Mouse (Mus musculus) frontal cortex, postnatal 10 days (tissue): Measurements from ENCODE around the gene Sec16a.
"Not testable (repeated sequence)": the region's sequence is repeated elsewhere in the genome, so short reads cannot be mapped to it uniquely, and the experiment has no call there.

Experiments used
- DNase-seq, 2 experiments: peaks; one replicate each; pipeline ENCODE4 v3.0.0; 2022; ENCODE audit warnings: low spot score in 2 of 2, mixed read lengths in 1 of 2

Sec16a gene

DNA sequence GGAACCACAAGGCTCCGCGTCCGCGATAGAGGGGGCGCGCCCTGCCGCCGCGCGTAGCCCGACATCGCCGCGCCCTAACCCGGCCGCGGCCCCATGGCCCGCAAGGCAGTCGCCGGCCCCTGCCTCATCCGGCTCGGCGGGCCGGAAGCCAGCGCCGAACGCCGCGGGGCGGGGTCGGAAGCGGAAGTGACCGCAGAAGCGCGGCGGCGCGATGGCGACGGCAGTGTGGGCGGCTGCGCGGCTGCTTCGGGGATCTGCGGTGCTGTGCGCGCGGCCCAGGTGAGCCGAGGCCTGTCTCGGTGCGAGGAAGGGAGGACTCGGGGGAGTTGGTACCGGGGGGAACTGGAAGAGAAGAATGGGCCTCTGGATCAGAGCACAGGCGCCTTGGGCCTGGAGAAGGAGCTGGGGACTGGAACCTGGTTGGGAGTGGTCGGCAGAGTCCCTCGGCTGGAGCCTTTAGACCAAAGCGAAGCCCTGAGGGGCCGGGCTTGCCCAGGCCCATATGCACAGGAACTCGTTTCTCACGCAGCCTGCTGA lies 55.8 kb downstream of the Sec16a start, which contains the start of the genes Entr1 and Pmpca:
Entr1 (minus strand) TSS at position 163 of the 537 bp plus-strand sequence.
Pmpca (plus strand) TSS at position 186 of the 537 bp plus-strand sequence.
- peak; percentile 63 to 86 for DNase-seq

DNA sequence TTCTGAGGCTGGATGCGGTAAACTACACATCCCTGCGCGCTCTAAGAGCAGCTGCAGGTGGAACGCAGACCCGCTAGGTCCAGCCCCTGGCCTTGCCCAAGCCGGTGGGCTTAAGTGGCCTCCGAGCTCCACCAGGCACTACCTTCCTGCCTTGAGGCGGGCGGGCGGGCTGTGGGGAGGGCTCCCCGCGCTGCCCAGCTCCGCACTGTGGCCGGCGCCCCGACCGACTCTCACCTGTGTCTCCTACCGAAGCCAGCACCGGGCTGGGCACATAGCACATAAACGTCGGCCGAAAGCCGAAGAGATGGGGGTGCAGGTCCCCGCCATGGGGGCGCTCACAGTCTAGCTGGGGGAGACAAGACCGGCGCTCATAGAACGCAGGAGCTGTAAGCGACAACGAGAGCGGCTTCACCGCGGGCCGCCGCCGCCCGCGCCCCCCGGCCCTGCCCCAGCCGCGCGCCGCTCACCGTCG lies 56.3 kb downstream of the Sec16a start:
- DNase-seq: peak in 1 of 2 experiments; percentile 32

DNA sequence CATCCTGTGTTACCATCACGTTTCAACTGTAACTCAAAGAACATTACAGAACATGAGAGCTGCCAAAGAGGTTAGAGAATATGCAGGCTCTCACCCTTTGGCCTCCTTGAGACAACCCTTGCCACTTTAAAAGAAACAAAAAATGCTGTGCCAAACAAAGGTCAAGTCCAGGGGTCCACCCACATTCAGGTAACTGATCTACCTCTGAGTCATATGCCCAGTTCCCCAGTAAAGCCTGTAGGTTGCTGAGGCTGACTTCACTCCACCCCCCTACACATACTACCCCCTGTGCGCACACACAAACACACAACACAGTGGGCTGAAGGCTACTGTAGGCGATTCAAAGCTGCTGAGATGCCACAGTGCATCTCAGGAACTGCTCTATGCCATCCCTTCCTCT lies 57.3 kb downstream of the Sec16a start:
- no peak for DNase-seq

DNA sequence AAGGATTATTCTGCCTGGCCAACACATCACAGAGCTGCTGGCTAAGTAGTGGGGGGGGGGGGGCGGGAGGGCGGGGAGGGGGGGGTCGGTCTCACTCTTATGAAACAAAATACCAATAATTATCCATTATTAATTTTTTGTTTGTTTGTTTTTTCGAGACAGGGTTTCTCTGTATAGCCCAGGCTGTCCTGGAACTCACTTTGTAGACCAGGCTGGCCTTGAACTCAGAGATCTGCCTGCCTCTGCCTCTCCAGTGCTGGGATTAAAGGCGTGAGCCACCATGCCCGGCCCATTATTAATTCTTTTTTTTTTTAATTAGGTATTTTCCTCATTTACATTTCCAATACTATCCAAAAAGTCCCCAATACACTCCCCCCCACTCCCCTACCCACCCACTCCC lies 64.1 kb downstream of the Sec16a start:
- DNase-seq: not testable (repeated sequence)

DNA sequence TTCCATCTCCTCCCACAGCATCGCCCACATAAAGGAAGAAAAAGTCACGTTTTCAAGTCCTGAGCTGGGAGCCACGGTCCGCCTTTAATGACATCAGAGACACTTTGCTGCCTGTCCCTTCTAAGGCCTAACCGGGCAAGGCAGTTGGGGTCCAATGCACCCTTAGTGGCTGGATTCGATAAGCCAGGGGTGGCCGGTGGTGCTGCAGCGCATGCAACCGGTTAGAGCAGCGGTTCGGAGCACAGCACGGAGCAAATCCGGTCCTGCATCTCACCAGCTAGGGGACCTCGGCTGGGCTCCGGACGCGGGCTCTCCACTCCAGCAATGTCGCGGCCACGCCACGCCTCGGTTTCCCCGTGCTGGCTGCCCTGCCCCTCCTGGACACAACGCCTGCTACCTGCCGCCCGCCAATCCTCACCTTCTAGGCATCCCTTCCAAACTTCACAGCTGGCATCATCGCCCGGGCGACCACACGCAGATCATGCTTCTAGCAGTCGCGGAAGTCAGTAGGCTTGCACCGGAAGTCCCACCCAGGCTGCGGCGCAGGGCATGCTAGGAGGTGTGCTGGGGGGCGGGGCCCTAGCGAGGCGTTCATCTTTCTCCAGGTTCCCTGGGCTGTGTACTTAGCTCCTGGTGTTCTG lies 64.8 kb downstream of the Sec16a start, which contains the start of gene Snapc4:
Snapc4 (minus strand) TSS at position 523 of the 641 bp plus-strand sequence.
- DNase-seq: peak; percentile 76 to 81

DNA sequence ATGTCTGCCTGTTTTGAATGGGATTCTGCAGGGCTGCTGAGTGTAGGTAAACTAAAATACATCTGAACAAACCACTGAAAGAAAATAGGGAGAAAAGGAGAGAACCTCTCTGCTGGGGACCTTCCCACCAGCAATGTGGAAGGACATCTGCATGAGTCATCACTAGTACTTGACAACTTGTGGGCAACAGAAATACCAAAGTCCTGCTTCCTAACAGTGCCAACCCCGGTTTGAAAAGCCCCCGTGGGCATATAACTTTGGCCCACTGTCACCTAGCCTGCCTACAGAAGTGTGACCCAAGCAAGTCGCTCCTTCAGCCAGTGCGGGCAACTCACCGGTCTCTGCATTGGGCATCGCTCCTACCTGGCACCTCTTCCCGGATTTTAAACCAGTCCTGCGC lies 72.6 kb downstream of the Sec16a start:
- no peak for DNase-seq

DNA sequence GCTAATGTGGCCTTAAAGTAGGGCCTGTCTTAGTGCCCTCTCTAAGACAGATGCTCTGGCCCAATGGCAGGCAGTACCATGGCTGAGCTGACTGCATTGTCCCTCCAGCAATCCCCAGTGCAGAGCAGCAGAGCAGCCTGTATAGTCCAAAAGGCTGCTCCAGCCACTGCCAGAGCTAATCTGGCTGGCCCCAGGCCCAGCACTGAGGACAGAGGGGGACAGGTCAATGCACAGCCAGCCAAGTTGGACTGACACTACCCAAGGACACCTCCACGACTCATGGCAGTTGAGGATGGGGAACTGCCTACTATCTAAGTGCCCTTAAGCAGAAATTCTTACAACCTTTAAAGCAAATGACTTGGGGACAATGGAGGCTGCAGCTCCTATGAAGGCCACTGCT lies 76.4 kb downstream of the Sec16a start:
- DNase-seq: no peak

DNA sequence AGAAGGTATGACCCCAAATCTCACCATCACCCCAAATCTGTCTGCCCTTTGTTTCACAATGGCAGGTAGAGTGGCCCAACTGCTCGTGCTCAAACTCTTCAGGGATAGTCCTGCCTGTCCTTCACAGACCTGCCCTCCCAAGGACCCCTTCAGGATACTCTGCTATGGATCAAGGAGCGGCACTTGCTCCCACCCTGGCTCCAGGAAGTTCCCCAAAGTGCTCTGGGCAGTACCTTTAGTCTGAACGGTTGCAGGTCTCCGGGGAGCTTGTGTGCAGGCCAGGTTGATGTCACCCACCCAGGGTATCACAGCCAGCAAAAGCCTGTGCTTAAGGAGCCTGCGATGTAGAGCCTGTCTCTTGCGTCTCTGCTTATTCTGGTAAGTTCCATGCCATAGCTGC lies 77.1 kb downstream of the Sec16a start:
- DNase-seq: no peak

DNA sequence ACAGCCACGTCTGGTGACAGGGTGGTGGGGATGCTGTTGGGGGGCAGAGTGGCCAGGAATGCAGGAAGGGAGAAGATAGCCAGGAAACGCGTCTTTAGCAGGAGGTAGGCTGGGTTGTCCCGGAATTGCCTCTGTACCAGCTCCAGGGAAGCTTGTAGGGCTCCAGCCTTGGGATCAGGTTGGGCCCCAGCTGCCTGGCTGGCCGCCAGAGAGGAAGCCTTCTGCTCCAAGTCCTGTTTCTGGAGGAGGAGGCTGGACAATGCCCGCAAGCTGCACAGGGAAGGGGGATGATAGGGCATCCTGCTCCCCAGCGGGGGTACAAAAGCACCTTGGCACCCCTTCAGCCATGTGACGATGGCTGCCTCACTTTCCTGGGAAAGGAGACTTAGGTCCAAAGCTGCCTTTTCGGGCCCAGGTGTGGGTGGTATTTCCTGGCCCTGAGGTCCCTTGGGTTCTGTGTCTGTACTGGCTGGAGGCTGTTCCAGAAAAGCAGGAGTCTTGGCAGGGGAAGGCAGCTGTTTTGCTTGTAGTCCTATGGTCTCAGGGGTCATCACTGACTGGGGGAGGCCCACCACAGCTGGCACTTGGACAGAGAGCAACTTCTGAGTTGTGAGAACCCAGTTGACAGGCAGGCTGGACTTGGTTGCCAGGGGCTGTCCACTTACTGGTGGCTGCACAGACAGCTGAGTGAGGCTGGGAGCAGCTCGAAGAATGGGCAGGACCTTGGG lies 80.1 kb downstream of the Sec16a start:
- no peak for DNase-seq

DNA sequence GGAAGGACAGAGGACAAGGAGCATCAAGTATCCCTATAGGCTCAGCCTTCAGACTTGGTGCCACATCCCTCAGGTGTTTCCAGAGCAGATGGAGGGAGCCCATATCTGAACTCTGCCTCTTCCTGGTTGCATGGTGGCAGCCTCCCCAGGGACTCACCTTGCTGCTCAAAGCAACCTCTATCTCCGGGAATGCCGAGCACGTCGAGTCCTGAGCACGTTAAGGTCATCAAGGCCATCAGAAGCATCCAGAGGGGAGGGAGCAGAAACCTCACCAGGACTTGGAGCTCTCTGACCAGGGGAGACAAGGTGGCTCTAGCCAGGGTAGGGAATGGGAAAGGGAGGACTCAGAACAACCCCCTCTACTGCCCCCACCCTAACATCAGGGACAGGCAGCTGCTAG lies 81.5 kb downstream of the Sec16a start:
- no peak for DNase-seq

DNA sequence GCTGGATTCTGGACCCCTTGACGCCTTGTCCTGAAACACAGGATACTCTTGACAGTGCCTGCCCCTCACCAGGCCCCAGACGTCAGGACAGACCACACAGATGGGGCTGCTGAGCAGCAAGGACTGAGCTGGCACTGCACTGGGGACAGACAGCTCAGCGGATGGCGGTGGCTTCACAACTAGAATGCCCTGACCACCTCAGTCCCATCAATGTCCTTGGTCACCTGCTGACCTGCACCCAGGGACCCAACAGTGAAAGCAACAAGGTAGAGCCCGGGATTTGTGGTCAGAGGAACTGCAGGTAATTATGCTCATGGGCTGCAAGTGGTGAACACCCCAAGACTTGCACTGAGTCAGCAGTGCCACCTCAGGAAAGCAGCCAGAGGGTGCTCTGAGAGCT lies 82.0 kb downstream of the Sec16a start:
- DNase-seq: no peak

DNA sequence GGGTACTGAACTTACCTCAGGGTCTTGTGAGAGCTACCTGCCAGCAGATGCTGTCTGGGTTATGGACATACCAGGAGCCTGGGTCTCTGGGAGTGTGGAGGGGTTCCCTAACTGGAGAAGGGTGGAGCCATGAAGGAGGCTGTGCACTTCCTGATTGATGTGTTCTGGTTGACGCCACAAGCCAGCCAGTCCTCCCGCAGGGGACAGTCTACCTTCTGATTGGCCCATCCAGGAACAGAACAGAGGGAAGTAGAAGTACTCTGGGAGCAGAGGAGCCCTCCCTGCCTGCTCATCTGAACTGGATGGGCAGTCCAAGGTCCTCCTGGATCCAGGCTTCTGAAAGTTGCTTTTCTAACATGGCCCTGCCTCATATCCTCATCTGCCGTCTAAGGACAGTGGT lies 84.2 kb downstream of the Sec16a start, which contains the start of gene Card9:
Card9 (minus strand) TSS at position 147 of the 400 bp plus-strand sequence.
- no peak for DNase-seq

DNA sequence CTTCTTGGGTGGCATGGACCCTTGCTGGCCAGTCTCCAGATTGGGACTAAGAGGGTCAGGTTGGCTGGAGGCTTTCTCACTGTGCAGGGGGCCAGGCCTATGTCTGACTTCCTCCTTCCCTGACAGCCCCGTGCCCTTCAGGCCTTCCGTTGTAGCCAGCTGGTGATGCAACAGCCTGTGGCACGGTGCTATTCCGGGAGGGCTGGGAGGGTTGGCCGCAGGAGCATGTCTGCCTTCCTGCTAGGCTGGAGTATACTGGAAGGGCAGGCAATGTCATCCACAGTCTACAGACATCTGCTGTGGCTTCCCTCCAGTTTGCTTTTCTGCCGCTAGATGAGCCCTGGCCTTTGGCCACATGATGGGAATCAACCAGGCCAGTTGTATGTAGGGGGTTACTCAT lies 85.0 kb downstream of the Sec16a start:
- no peak for DNase-seq
